Mouse (Mus musculus) embryonic facial prominence, embryonic 15.5 days (tissue): ENCODE data around the gene Trmt6. TPM values are rescaled to one million over a fixed set of nuclear protein-coding genes. Genes with fewer than 3 reads are reported as not detected.

Source experiments
- ATAC-seq: fragments of 200-750 bp; cut with Nextera tagmentation; 2 replicates; pipeline ENCODE4 v1.8.0; 2017; ENCODE audit warnings: low read depth, moderate TSS enrichment; ENCODE audit not compliant: insufficient number of reproducible peaks, low FRiP score, low TSS enrichment
- H3K27ac ChIP-seq: fragments of 300-500 bp; sonication (generic); replicated peaks from 2 replicates; pipeline ENCODE4 v1.5.1; 2015; ENCODE audit warnings: mild to moderate bottlenecking, inconsistent platforms
- H3K27me3 ChIP-seq: fragments of 300-500 bp; sonication (generic); 2 replicates; pipeline ENCODE4 v1.6.1; 2015; ENCODE audit warnings: inconsistent platforms
- H3K36me3 ChIP-seq: fragments of 300-500 bp; sonication (generic); 2 replicates; pipeline ENCODE4 v1.6.1; 2015; ENCODE audit warnings: mild to moderate bottlenecking, inconsistent platforms
- H3K4me1 ChIP-seq: fragments of 300-500 bp; sonication (generic); 2 replicates; pipeline ENCODE4 v1.6.1; 2015; ENCODE audit warnings: inconsistent platforms
- H3K4me2 ChIP-seq: fragments of 300-500 bp; sonication (generic); replicated peaks from 2 replicates; pipeline ENCODE4 v1.6.1; 2015; ENCODE audit warnings: mild to moderate bottlenecking, inconsistent platforms
- H3K4me3 ChIP-seq: fragments of 300-500 bp; sonication (generic); replicated peaks from 2 replicates; pipeline ENCODE4 v1.5.1; 2015; ENCODE audit warnings: mild to moderate bottlenecking, inconsistent platforms
- H3K9ac ChIP-seq: fragments of 300-500 bp; sonication (generic); 2 replicates; pipeline ENCODE4 v1.6.1; 2015; ENCODE audit warnings: inconsistent platforms
- H3K9me3 ChIP-seq: fragments of 300-500 bp; sonication (generic); replicated peaks from 2 replicates; pipeline ENCODE4 v1.6.1; 2016; ENCODE audit warnings: inconsistent platforms
- WGBS: fragments of 180-500 bp; shearing (Covaris S2); methylation state at CpG from one replicate; pipeline ENCODE4 v1.1.7; 2015; 5-methylcytosine and 5-hydroxymethylcytosine counted together
- polyA plus RNA-seq: library from polyadenylated mRNA; unstranded; fragments of >200 nt; fragmentation: Nextera tagmentation; extraction: Ambion mirVana; gene quantifications from 2 replicates; pipeline ENCODE4 v1.2.1, GENCODE M21; 2015

The Trmt6 gene
- polyA plus RNA-seq, result 25.0 and 28.2 TPM in 2 replicates

DNA sequence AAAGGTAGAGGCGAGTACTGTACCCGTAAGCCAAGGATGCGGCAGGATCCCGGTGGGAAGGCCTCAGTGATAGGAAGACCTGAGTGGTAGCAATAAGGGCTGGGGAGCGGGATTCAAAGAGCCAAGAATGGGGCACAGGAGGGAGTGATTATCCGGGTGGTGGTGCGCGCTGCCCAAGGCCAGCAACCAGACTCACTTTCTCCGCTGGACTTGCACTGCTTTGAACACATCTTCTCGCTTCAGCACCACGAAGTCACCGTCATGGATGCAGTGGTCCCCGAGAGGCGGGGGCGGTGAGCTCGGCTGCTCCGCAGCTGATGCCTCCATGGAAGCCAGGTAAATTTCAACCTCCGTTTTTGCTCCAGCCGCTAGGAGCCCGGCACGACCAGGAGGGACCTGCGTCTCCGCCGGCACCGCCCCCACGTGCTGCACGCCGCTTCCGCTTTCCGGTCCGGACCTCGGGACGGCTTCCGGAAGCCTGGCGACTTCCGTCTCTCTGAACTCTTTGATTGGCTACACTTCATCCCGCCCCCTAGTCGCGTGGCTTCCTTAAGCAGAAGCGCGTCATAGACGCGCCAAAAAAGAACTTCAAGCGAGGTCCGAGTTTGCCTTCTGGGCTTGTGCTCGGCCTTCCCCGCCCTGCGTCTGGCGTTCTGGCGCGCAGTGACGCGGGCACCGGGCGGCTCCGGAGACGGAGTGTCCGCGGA is at the start of gene Trmt6, which contains the start of gene Mcm8:
Gene Trmt6 (minus strand): TSS at position 448 of the 707 bp plus-strand sequence.
Gene Mcm8 (plus strand): TSS at position 534 of the 707 bp plus-strand sequence.
- H3K36me3 ChIP-seq, result peaks cover 10% of the 10 kb centered on the region
- no peaks in the 10 kb centered on the region for H3K9me3 ChIP-seq
- H3K9ac ChIP-seq, result peak within 1 kb of the TSS; percentile 61
- ATAC-seq, result peak; percentile 99
- peaks cover 16% of the 10 kb centered on the region for H3K4me1 ChIP-seq
- peak within 1 kb of the TSS; percentile 66; the same call in 1 of the 2 replicates for H3K27ac ChIP-seq
- no peaks in the 10 kb centered on the region for H3K27me3 ChIP-seq
- H3K4me3 ChIP-seq, result peak within 1 kb of the TSS; percentile 87
- WGBS, result under 1% methylated on average over 59 of the region's 59 CpGs
- peak within 1 kb of the TSS; percentile 79 for H3K4me2 ChIP-seq

DNA sequence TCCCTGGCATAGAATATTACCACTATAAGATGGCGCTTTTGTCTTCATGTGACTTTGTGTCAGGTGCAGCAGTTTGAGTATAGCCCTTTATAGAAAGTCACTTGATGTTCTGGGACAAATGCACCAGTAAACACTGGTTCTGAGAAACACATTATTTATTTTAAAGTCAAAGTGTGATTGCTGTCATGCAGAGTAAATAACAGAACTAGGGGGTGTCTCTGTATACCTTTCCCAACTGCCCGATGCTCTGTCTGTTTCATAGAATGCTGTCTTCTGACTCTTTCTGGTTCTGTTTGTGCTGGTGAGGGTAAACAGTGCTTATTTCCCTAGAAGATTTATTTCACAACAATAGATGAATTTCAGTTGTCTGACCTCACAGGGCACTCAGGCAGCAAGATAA is 47.5 kb upstream of the Trmt6 start:
- 97% methylated on average over 2 of the region's 2 CpGs for WGBS
- Histone ChIP-seq H3K9ac (no peak overlapping the region), H3K4me3 (no peak overlapping the region), H3K27me3 (no peaks in the 10 kb centered on the region), H3K4me1 (no peaks in the 10 kb centered on the region), H3K27ac (no peak overlapping the region), H3K9me3 (no peaks in the 10 kb centered on the region), H3K36me3 (peaks cover 19% of the 10 kb centered on the region; the same call in 1 of the 2 replicates), H3K4me2 (no peak overlapping the region)
- ATAC-seq, result no peak

DNA sequence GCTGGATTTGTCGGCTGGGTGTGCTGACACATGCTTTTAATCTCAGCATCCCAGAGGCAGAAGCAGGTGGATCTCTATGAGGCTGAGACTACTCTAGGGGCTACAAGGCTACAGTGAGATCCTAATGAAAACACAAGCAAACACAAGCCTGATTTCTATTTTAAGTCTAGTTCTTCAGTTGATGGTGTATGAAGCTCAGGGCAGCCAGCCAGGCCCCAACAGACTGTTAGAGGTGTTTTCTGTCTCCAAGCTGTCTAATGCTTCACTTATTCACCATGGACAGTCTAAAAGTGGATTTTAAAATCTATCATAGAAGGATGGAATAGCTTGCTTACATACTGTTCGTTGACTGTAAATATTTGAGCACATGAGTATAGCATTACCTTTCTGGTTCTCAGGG is 45.6 kb upstream of the Trmt6 start:
- no peaks in the 10 kb centered on the region for H3K9me3 ChIP-seq
- no peak overlapping the region for H3K4me3 ChIP-seq
- no peaks in the 10 kb centered on the region for H3K27me3 ChIP-seq
- H3K27ac ChIP-seq, result no peak overlapping the region
- peaks cover 14% of the 10 kb centered on the region; the same call in 1 of the 2 replicates for H3K36me3 ChIP-seq
- H3K4me1 ChIP-seq, result no peaks in the 10 kb centered on the region
- 82% methylated on average over 2 of the region's 2 CpGs for WGBS
- ATAC-seq, result no peak
- H3K9ac ChIP-seq, result no peak overlapping the region
- H3K4me2 ChIP-seq, result no peak overlapping the region

DNA sequence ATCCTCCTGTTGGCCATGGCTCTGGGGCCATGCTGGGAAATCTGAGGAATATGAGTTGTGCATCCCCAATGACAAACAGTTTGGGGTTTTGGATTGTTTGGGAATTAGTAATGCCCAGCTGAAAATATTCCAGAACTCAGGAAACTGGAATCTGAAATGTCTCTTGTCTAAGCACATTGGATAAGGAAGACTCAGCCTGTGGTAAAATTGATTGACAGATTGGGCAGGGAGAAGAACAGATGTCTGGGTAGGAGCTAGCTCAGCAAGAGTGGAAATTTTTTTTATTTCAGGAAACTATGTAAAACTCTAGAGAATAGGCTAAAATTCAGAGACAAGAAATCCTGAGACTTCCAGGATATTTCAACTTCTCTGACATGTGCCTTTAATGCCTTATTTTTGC is 44.6 kb upstream of the Trmt6 start:
- no peak overlapping the region for H3K9ac ChIP-seq
- H3K4me2 ChIP-seq, result no peak overlapping the region
- no peaks in the 10 kb centered on the region for H3K9me3 ChIP-seq
- H3K4me1 ChIP-seq, result no peaks in the 10 kb centered on the region
- no peak overlapping the region for H3K4me3 ChIP-seq
- no peak for ATAC-seq
- H3K36me3 ChIP-seq, result peaks cover 8% of the 10 kb centered on the region; the same call in 1 of the 2 replicates
- H3K27ac ChIP-seq, result no peak overlapping the region
- no peaks in the 10 kb centered on the region for H3K27me3 ChIP-seq

DNA sequence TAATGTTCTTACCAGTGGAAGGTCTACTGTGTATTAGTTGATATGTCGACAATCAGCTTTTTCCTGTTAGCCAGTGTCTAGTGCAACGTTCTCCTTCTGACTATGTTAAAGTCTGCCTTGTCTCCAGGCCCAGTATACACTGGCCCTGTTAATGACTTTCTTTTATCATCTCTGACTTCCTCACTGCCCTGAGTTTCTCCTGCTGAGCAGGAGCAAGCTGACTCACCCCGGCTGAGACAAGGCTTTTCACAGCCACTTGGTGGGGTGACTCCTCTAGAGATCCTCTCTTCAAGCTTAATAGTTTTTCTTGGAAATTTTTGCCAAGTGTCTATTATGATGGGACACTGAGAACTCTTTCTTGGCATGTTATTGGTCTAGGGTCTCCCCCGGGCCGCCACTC is 40.5 kb upstream of the Trmt6 start:
- Histone ChIP-seq H3K4me2 (no peak overlapping the region), H3K9me3 (no peaks in the 10 kb centered on the region), H3K27ac (no peak overlapping the region), H3K27me3 (no peaks in the 10 kb centered on the region), H3K4me1 (no peaks in the 10 kb centered on the region), H3K4me3 (no peak overlapping the region), H3K9ac (no peak overlapping the region), H3K36me3 (peaks cover 2% of the 10 kb centered on the region; the same call in 1 of the 2 replicates)
- WGBS, result 81% methylated on average over 5 of the region's 5 CpGs
- no peak for ATAC-seq

DNA sequence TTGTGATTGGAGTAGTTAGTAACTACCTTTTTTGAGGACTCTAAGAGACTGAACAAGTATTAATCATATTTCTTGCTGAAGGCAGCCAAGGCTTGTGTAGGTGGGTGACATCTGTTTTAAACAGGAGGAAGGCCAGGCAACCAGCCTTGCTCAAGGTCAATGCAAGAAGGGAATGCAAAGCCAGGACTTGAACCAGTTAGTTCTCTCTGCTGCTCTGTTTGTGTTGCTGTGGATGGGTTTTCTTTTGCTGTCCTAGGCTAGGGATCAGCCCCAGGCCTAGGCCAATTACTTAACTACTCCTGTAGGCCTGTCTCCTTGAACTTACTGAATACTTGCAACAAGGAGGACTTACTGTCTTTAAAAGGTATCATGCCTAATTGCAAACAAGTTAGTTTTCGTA is 37.2 kb upstream of the Trmt6 start:
- 83% methylated on average over 1 of the region's 1 CpGs for WGBS
- Histone ChIP-seq H3K36me3 (peaks cover 14% of the 10 kb centered on the region), H3K9ac (no peak overlapping the region), H3K9me3 (no peaks in the 10 kb centered on the region), H3K4me3 (no peak overlapping the region), H3K27ac (no peak overlapping the region), H3K4me2 (no peak overlapping the region), H3K4me1 (peaks cover 4% of the 10 kb centered on the region), H3K27me3 (no peaks in the 10 kb centered on the region)
- ATAC-seq, result no peak

DNA sequence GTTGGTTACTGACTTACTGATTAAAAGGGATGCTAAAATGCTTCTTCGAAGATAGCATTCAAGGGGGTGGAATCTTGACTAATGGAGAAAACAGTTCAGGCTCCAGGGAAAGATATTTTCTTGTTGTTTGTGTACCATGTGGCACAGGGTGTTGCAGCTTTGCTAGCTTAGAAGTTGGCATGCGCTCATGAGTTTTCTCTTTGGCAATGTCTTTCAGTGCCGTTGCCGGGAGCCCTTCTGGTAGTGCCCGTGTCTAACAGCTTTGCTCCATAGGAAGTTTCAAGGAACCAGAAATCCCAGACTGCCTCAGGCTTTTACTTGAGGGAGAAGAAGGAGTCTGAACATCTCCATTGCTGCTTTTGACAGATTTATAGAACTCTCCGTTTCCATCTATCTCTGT is 33.3 kb upstream of the Trmt6 start:
- Histone ChIP-seq H3K4me2 (no peak overlapping the region), H3K27me3 (no peaks in the 10 kb centered on the region), H3K36me3 (peaks cover 17% of the 10 kb centered on the region), H3K9me3 (no peaks in the 10 kb centered on the region), H3K9ac (no peak overlapping the region), H3K4me1 (peaks cover 13% of the 10 kb centered on the region), H3K27ac (no peak overlapping the region), H3K4me3 (no peak overlapping the region)
- 91% methylated on average over 6 of the region's 6 CpGs for WGBS
- no peak for ATAC-seq

DNA sequence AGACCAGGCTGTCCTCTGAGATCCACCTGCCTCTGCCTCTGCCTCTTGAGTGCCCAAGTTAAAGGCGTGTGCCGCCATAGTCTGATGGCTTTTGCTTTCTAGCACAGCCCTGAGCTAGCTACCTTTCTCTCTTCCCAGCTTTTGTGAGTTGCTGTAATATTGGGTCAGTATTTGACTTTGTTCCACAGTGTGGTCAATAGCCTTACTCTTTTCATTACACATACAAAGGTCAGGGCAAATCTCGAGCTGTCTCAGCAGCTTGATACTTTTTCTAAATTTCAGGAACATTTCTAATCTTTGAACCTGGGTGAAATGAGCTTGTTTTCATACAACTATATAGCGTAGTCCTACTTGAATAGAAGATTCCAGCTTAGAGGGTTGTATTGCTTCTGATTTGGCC is 32.5 kb upstream of the Trmt6 start:
- Histone ChIP-seq H3K9ac (no peak overlapping the region), H3K4me1 (peaks cover 13% of the 10 kb centered on the region), H3K27ac (no peak overlapping the region), H3K4me3 (no peak overlapping the region), H3K36me3 (peaks cover 17% of the 10 kb centered on the region), H3K4me2 (no peak overlapping the region), H3K27me3 (no peaks in the 10 kb centered on the region), H3K9me3 (no peaks in the 10 kb centered on the region)
- no peak for ATAC-seq
- 92% methylated on average over 4 of the region's 4 CpGs for WGBS

DNA sequence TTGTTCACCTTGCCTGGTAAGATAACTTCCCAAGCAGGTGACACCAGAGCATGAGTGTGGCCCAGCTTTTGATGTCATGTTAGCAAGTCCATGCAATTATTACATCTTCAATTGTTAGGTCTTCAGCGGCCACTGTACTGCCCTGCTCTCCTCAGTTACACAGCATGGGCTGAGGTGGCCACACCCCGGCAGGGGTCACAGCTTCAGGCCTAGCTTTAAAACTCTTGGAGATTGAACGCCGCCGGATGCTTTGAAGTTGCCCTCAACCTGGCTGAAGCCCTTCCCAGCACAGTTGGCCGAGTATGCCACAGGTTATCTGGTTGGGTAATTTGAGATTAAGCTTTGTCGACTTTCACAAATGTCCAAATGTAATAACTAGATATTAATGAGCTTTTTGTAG is 31.7 kb upstream of the Trmt6 start:
- Histone ChIP-seq H3K4me1 (peaks cover 13% of the 10 kb centered on the region), H3K27me3 (no peaks in the 10 kb centered on the region), H3K27ac (no peak overlapping the region), H3K9ac (no peak overlapping the region; the same call in none of the 2 replicates), H3K4me3 (peak overlapping the region; percentile 97), H3K36me3 (peaks cover 17% of the 10 kb centered on the region), H3K9me3 (no peaks in the 10 kb centered on the region), H3K4me2 (peak overlapping the region; percentile 71)
- WGBS, result 33% methylated on average over 7 of the region's 7 CpGs
- ATAC-seq, result no peak

DNA sequence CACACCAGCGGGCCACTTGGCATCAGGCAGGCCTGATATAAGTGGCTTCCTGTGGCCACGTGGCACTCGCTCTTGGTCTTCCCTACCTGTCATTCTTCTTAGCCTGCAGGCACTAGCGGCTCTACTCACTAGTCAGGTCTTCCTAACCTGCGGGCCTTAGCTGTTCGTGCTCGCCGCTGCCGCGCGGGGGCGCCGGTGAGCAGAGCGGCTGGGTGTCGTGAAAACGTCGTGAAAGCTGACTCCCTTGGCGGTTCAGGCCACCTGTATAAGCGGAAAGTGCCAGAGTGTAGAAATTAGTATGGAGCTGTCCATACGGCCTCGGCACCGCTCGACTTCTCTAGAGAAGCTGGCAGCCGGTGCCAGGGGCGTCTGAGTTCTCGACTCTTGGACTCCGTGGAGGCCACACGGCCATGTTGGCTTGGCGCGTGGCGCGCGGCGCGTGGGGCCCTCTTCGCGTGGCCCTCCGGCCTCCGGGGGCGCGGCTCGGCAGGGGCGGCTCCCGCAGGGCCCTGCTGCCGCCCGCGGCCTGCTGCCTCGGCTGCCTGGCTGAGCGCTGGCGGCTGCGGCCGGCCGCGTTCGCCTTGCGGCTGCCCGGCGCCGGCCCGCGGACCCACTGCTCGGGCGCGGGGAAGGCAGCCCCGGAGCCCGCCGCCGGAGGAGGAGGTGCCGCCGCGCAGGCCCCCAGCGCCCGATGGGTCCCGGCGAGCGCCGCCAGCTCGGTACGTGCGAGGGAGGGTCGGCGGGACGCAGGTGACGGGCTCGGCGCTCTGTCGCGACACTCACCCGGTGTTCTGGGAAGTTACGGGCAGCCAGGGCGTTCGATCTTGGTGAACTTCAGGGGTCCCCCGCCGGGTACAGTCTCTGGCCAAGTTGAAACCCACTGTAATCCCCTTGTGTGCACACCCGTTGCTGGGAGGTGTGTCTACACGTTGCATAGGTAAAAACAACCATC is 30.8 kb upstream of the Trmt6 start, which contains the start of gene Crls1:
Gene Crls1 (plus strand): TSS at position 260 of the 952 bp plus-strand sequence.
- H3K4me1 ChIP-seq, result peaks cover 13% of the 10 kb centered on the region
- H3K27ac ChIP-seq, result peak within 1 kb of the TSS; percentile 87
- H3K4me3 ChIP-seq, result peak within 1 kb of the TSS; percentile 97
- peak; percentile 88 for ATAC-seq
- peak within 1 kb of the TSS; percentile 69 for H3K9ac ChIP-seq
- H3K27me3 ChIP-seq, result no peaks in the 10 kb centered on the region
- H3K9me3 ChIP-seq, result no peaks in the 10 kb centered on the region
- peaks cover 17% of the 10 kb centered on the region for H3K36me3 ChIP-seq
- H3K4me2 ChIP-seq, result peak within 1 kb of the TSS; percentile 71
- under 1% methylated on average over 96 of the region's 96 CpGs for WGBS

DNA sequence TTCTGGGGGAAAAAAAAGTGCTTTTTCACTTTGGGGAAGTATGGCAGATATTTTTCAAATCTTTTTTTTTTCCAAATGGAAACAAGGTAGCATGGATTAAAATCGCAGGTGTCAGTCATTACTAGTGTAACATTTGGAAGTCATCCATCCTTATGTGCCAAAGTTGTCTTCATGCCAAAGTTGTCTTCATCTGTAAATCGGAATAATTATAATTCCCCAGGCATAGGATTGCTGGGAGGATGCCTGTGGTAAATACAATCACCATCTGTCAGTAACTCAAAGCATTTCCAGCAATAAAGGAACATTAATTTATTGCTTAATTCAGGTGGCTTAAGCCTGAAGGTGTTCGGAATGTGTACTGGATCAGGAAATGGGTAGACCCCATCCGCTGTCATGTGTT is 25.2 kb upstream of the Trmt6 start:
- Histone ChIP-seq H3K4me3 (no peak overlapping the region), H3K9me3 (no peaks in the 10 kb centered on the region), H3K27me3 (no peaks in the 10 kb centered on the region), H3K27ac (no peak overlapping the region), H3K4me1 (peaks cover under 1% of the 10 kb centered on the region; the same call in 1 of the 2 replicates), H3K9ac (no peak overlapping the region), H3K4me2 (no peak overlapping the region), H3K36me3 (0 out of 2 replicates have a peak, but pooled peaks cover 3% of the 10 kb centered on the region)
- WGBS, result 90% methylated on average over 4 of the region's 4 CpGs
- ATAC-seq, result no peak
